Mouse (Mus musculus) regulatory T cell (primary cell): ENCODE data around the gene Edem3.
"Not testable (repeated sequence)": the region's sequence is repeated elsewhere in the genome, so short reads cannot be mapped to it uniquely, and the experiment has no call there.

Experiments used
- in situ Hi-C: fragments of 300-600 bp; cut with MboI, MseI; formaldehyde crosslinking; loops from one replicate; pipeline ENCODE4 v1.15.1; 2025; ENCODE audit warnings: high pct_unique_total_duplicates

The Edem3 gene

DNA sequence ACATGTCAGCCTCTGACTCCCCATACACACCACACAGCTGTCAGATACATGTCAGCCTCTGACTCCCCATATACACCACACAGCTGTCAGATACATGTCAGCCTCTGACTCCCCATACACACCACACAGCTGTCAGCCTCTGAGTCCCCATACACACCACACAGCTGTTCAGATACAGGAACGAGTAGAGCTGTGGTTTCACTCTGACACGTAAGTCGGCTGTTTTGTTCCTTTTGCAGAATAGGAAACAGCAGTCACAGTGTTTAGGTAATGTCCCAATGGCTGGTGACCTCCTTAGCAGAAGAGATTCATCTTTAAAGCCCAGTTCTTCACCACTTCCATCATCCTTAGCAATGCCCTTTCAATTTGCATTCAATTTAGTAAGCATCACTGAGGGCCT is 47.6 kb downstream of the Edem3 start:
- in situ Hi-C loops = not testable (repeated sequence)

DNA sequence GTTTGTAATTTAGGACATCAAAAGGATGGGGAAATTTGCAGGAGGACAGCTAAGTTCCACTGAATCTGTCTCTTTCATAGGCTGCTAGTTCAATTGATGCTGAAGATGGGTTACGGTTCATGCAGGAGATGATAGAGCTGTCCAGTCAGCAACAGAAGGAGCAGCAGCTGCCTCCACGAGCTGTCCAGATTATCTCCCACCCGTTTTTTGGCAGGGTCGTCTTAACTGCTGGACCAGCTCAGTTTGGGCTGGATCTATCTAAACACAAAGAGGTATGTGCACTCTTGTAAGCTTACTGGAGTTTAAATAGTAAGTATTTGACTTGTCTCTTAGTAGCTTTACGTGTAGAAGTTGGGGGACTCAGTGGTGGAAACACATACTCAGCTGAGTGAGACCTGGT is 52.1 kb downstream of the Edem3 start:
- in situ Hi-C loops = no loop called here

DNA sequence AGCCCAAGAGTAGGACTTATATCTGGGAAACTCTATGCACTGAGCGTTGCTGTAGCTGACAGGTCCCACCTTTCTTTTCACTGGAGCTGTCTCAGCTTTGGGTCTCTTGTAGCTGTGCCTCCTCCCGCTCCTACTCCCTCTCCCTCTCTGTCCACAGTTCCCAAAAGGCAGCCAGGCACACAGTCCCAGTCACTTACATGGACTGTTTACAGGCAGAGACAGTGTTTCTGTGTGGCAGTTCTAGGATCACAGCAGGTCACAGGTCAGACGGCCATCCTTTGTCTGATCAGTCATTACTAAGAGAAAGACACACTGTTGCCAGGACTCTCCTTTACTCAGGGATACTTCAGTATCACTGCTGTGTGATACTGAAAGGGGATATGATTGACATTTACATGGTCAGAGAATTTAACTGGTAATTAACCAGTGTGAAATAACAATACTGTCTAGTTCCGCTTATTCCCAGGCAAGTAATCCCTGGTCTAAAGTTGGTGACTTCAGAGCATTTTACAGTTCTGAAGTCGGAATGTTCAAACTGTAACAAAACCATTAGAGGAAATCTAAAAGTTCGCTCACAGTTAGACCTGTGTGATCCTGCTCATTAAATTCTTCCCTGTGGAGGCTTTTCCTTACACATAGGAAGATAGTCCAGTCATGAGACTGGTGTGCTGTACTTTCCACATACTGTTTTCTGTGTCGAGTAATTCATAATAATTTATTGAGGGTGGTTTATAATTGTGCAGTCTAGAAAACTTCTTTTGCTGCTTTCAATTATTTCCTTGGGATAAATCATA is 55.7 kb downstream of the Edem3 start:
- in situ Hi-C loops = no loop called here

DNA sequence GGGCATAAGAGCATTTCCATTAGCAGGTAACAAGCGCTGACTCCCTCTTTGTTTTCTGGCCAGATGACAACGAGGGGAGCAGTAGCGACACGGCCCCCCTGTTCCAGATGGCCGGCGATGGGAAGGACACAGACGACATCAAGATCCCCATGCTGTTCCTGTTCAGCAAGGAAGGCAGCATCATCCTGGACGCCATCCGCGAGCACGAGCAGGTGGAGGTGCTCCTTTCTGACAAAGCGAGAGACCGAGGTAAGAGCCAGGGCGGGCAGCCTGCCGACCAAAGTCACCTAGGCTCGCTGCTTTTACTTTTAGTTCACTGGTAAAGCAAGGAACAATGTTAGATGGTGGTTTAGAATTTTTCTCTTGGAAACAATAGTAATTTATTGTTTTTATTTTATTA is 56.3 kb downstream of the Edem3 start:
- in situ Hi-C loops = no loop called here

DNA sequence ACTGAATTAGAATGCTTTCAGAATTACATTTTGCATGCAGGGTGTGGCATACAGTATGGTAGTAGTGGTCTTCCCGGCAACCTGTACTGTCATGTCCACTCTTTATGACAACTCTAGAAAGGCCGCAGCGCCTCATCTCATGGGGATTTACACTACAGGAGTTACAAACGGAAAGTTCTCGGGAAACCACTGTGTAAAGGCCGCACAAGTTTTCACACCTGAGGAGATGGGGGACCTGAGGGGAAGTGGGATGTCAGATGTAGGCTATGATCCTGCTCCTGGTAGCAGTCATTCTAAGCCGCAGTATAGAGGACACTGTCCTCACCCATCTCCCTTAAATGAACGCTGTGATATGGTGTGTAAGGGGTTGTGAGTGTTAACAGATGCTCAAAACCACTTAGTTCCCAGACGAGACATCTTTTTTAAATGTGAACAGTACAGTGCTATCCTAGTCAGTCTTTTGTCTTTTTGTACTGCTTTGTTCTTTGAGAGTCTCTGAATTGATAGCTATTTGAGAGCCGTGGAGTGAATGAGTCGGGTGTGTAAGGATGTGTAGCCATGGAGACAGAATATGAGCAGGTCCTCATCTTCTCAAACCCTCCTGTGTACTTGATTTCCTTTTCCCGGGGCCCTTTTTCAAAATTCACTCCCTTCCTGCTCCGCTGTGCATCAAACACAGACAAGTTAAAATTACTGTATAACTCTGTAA is 57.0 kb downstream of the Edem3 start:
- in situ Hi-C loops = no loop called here

DNA sequence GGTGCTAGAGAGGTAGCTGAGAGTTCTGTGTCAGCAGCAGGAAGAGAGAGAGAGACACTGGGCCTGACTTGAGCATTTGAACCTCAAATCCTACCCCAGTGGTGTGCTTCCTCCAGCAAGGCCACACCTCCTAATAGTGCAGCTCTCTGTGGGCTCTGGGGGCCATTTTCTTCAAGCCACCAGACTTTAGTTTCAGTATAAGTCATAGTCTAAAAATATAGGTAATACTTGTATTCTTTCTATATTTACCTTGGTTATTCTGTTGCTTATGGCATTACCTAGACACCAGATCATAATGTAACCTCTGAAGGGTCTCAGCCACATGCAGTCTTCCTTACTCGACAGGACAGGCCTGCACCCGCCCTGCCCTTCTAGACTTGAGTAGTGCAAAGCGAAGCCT is 60.9 kb downstream of the Edem3 start:
- in situ Hi-C loops = no loop called here

DNA sequence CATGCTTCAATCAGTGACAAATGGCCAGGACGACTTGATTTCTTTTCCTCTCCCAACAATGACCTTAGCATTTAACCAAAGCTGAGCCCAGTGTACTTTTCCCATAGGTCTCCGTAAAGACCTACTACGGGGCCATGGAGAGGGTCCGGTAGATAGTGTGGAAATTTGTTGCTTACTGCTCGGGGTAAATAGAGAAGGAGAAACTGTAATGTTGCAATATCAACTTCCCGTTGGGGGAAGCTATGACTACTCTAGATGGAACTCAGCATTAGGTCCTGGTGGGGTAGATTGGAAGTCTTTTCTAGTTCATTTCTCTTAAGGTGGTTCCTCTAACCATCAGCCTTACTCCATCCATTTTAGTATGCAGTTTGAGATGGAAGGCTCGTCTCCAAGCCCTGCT is 64.0 kb downstream of the Edem3 start:
- in situ Hi-C loops = no loop called here

DNA sequence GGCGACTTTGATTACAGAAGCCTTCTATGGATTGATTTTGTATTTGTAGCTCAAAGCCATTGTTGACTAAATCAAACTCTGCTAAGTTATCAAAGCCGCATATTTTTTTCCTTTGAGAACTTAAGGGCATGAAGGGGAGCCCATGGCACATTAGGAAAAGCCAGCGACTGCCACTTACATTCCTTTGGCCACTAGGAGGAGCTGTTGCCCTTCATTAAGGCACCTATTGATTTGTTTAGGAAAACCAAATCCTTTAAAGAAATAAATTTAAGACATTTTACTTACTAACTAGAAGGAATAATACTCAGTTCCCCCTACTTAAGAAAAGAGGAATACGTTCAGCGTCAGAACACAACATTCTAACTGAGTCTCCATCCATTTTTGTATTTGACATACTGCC is 65.3 kb downstream of the Edem3 start:
- in situ Hi-C loops = loop anchor here (10.0 kb wide), 1 partner anchor 684 kb away; no protein-coding TSS in a partner anchor

DNA sequence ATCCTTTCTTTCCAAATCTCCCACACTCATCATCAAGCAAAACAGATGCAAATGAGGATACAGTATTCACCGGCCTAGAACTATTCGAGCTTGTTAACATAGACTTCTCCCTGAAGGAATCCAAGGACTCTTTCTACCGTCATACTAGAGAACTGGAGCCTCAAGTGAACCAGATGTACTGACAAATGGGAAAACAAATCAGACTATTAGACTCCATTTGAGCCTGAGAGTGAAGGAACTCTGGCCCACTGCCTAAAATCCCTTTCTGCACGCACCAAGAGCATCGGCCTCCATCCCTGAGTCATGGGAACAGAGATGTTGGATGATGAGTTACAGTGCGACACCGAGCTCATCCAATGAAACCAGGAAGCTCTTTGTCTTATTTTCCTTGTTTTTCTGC is 69.9 kb downstream of the Edem3 start:
- in situ Hi-C loops = loop anchor here (10.0 to 25.0 kb wide), 2 partner anchors 537 to 680 kb away; no protein-coding TSS in a partner anchor

DNA sequence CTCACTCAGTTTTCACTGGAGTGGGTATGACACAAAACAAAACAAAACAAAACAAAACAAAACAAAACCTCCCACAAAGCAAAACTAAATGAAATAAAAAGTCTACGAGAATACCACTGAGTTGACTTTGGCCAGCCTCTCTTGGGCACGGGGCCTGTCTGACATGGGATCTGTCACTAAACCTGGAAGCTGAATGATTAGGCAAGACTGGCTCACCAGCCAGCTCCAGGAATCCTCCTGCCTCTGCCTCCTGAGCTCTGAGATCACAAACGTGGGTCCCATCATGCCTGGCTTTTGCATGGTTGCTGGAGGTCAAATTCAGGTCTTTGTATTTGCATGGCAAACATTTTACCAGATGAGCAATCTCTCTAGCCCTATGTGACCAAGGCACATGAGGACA is 76.6 kb downstream of the Edem3 start:
- in situ Hi-C loops = loop anchor here (5.0 to 25.0 kb wide), 2 partner anchors 346 to 531 kb away; no protein-coding TSS in a partner anchor

DNA sequence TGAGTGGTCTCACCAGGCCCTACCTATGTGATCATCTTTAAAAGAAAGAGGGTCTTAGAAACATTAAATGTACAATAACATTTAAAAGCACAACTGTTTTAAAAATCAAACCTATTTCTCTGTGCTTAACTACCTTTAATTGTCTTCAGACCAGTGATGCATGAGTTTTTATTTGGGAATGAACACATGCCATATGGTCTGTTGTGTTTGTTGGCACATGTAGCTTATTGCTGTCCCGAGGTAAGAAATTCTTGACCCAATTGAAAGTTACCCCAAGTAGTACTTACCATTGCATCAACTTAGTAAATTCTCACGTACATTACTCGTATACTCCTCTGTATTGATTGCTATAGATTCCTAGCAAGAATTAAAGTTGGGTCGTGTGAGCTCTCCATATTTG is 80.1 kb downstream of the Edem3 start:
- in situ Hi-C loops = loop anchor here (25.0 kb wide), 1 partner anchor 527 kb away; no protein-coding TSS in a partner anchor

DNA sequence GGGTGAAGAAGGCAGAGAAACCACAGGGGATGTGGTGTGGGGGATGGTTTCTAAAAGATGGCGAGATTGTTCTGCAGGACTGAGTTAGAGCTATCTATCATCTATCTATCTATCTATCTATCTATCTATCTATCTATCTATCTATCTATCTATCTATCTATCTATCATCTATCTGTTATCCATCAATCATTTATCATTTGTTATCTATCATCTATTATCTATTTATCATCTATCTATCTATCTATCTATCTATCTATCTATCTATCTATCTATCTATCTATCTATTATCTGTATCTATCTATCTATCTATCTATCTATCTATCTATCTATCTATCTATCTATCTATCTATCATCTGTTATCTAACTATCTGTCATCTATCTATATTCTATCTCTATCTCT is 85.2 kb downstream of the Edem3 start:
- in situ Hi-C loops = loop anchor here (25.0 kb wide), 1 partner anchor 522 kb away; no protein-coding TSS in a partner anchor

DNA sequence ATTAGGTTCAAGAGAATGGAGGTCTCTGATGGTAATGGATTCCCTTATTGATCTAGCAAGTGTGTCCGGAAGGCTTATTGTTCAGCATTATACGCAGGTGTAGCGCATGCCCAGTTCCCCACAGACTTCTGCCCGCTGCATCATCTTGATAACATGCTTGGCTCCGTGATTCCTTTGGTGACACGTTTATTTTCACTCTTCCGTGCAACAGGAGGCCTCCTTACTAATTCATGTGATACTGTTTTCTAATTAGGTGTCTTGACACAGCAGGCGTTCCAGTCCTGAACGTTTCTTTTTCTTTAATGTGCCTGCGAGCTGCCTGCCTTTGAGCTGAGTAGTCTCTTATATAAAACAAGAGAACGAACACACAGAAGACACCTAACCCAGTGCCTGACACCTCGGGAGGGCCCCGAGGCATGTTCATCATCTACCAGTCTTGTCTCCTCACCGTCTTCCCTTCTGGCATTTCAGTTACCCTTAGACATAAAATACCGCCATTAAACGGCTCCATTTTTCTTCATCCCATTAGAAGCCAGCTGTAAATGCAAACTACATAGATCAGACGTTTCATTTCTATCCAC is 90.2 kb downstream of the Edem3 start:
- in situ Hi-C loops = loop anchor here (25.0 kb wide), 1 partner anchor 517 kb away; no protein-coding TSS in a partner anchor

DNA sequence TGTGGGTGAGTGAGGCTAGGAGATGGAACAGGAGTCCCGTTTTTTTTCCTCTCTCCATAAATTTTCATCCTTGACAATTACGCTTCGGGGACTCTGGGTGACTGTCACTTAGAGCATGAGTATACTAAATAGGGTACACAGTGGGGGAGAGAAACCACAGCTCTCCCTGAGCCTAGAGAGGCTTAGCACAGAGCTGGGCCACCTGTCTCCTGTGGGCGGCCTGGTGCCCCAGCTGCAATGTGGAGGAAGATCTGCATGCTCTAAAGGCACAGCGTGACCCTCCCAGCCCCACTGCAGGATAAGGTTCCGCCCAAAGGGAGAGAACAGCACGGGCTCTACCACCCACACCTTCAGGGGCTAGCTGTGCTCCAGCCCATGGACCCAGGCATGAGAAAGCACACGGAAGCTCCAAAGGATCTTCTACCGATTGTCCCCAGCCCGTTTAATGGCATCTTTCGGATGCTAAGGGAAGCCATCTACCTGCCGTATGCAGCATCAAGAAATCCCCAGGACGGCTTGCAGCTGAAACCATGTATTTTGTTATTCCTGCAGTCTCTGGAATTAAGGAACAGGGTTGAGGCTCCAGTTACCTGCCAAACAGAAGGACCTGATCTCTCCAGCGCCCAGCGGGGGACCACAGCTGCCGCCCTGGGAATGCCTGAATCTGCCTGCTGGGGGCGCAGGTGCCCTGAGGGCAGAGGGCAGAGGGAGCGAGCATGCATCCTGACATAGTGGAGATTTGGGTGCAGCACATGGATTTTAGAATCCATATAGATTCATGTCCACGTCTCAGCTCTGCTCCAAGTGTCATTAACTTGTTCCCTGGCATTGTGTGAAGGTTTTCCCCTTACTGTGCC is 91.0 kb downstream of the Edem3 start:
- in situ Hi-C loops = loop anchor here (25.0 kb wide), 1 partner anchor 516 kb away; no protein-coding TSS in a partner anchor

DNA sequence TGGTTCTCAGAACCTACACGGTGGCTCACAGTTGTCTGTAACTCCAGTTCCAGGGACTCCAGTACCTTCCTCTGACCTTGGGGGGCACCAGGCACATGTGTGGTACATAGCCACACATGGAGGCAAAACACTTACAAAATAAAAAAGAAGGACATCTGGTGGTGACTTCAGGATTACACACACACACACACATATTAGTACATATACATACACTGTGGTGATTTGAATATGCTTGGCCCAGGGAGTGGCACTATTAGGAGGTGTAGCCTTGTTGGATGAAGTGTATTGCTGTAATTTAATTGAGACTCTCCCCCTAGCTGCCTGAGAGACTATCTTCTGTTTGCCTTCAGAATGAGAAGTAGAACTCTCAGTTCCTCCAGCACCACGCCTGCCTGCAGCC is 93.1 kb downstream of the Edem3 start:
- in situ Hi-C loops = loop anchor here (25.0 kb wide), 1 partner anchor 514 kb away; no protein-coding TSS in a partner anchor

DNA sequence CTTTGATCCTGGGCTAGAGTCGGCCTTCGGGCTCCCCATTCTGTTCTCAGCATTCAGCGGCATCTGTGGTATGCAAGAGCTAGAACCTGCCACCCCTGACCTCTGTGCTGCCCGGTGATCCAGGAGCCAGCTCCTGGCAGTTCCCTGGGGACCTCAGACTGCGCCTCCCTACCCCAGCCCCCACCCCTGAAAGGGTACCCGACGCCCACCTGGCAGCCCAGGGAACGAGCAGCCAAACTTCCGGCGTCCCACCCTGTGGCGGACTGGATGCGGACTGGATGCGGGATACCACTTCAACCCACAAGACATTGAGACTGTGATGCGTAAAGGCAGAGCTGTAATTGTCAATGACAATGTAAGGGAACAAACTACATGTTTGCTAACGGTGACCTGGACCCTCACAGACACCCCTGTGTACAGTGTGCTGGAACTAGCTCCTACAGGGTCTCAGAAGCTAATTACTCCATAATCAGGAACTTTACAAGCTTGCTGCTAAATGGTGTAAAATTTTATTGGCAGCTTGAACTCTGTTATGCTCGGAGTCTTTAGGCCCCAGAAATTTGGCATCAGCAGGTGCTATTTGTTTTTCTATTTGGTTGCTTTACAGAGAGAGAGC is 94.9 kb downstream of the Edem3 start:
- in situ Hi-C loops = loop anchor here (25.0 kb wide), 1 partner anchor 512 kb away; no protein-coding TSS in a partner anchor

DNA sequence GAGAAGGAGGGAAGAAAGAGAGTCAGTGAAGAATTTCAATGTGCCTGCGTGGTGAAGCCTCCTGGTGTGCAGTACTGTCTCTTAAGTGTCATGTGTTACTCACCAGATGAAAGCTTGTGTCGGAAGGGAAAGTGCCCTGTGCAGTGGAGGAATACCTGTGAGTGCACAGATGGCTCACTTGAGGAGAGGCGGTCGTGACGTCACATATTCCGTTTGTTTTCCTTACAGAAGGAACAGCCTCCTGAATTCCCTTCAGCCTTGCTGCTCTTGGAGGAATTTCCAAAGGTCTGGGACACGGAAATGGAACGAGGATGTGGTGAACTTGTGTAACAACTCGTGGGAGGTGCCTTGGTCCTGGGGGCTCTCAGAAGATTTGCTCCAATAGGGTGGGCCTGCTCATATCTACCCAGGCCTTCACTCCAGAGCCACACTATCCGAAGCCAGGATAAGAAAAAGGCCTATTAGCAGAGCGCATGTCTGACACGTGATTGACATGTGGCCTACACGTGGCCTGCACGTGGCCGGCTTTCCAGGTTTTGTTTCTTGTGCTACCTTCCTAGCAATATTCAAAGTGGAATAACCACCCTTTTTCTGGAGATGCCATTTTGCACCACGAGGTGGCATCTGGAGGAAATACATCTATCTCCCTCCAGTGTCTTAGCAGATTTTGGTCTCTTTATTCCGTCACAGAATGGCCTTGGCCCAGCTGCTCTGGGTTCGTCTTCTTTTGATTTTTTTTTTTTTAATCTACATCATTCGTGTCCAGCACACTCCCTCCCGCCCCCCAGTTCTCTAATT is 96.1 kb downstream of the Edem3 start:
- in situ Hi-C loops = no loop called here

DNA sequence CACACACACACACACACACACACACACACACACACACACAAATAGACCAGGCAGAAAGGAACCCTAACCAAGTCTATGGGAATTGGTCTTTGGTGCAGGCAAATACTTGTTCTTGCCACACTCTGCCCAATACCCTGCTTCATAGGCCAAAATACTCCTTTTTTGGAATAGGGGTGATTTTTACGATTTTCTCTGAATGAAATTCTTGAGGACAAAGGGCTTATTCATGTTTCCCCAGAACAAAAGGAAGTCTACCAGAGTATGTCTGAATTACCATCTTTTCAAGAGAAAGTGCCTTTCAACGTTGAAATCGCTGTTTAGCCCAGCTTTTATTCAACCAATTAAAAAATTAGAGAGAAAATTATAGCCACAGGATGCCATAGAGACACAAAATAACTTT is 96.8 kb downstream of the Edem3 start:
- in situ Hi-C loops = no loop called here

DNA sequence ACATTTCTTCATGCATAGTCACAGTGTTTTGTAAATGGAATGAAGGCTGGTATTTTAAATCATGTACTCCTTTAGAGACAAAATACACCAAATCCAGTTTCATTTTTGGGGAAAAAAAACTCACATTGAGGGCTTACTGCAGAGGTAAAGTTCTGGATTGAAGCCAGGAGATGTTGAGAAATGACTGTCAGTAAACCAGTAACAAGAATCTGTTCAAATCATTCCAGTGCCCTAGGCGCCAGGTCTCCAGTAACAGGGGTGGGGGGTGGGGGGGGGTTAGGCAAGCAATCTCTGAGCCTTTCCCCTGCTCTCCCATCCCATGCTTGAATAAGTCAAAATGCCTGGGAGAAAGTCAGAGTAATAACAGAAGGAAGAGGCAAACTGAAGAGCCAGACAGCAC is 100.4 kb downstream of the Edem3 start:
- in situ Hi-C loops = no loop called here

DNA sequence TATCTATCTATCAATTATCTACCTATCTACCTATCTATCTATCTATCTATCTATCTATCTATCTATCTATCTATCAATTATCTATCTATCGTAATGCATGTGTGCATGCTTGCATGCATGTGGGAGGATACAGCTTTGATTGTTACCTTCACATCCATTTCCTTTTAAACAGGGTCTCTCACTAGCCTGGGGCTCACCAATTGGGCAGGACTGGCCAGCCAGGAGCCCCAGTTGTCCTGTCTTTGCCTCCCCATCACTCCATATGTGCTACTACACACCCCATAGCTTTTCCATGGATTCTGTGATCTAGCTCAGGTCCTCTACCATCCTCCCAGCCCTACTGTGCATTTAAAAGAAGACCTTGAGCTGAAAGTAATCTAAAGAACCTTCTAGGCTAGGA is 103.3 kb downstream of the Edem3 start:
- in situ Hi-C loops = no loop called here
